Mouse (Mus musculus): ENCODE measurements around the gene Col6a6. TPM values are rescaled to one million over a fixed set of nuclear protein-coding genes. Genes with fewer than 3 reads are reported as not detected.

Col6a6 gene
- polyA plus RNA-seq, 1 experiment = 0.13 TPM

DNA sequence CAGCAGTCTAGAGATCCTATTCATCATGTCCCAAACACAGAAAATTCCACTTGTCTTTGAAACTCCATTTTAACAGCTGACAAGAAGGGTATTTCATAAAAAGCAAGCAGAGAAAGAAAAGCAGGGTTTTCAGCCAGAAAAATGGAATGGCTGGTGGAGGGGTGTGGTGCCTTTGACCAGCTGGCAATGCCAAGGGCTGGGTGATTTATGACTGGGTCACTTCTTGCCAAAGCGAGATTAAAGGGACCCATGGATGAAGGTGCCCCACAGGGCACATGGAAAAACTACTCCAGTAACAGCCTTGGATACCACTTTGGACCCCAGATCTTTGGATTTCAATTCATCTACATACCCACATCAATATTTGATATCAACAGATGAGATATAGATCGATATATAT, 93.3 kb downstream of the Col6a6 start:
- DNase-seq (ENCODE audit: low read depth in 1 of 2, low spot score in 2 of 2) = no peak
- no peaks in the 10 kb centered on the region for H3K4me1 ChIP-seq (ENCODE audit: control insufficient read depth, insufficient read depth, insufficient read length)
- no peaks in the 10 kb centered on the region for H3K36me3 ChIP-seq (ENCODE audit: control insufficient read depth, insufficient read depth, low read length)
- H3K27me3 ChIP-seq (ENCODE audit: control insufficient read depth, insufficient read depth, low read length) = no peaks in the 10 kb centered on the region
- WGBS = 79% methylated on average over 2 of the region's 2 CpGs
- TF ChIP-seq POLR2A (IDR thresholded peaks at IDR 0.05; ENCODE audit: low read depth, low read length) (no peak), CTCF (IDR thresholded peaks at IDR 0.05; ENCODE audit: extremely low read depth, insufficient read depth, insufficient read length, insufficient replicate concordance) (no peak)
- H3K4me3 ChIP-seq (ENCODE audit: extremely low read depth, insufficient read depth, insufficient read length) = no peak overlapping the region
- H3K27ac ChIP-seq (ENCODE audit: insufficient read depth, low read length) = no peak overlapping the region

DNA sequence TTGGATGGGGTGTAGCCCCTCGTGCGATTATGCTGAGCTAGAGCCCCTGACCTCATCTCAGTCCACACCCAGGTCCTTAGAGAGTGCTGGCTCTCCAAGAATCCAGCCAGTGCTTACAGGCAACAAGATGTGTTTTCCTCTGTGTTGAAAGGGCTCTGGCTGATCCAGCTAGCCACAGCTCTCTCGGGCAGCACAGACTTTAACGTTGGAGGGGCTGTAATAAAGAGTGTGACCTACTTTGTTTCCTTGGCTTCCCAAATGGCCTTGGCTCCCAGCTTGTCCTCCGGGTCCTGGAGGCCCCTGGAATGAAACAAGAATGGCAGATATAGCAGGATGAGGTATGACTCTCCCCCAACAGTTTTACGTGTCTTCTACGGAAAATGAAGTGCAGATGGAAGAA, 96.0 kb downstream of the Col6a6 start:
- Histone ChIP-seq H3K36me3 (ENCODE audit: control insufficient read depth, insufficient read depth, low read length) (no peaks in the 10 kb centered on the region), H3K27me3 (ENCODE audit: control insufficient read depth, insufficient read depth, low read length) (no peaks in the 10 kb centered on the region), H3K4me3 (ENCODE audit: extremely low read depth, insufficient read depth, insufficient read length) (no peak overlapping the region), H3K4me1 (ENCODE audit: control insufficient read depth, insufficient read depth, insufficient read length) (no peaks in the 10 kb centered on the region), H3K27ac (ENCODE audit: insufficient read depth, low read length) (no peak overlapping the region)
- no peak for TF ChIP-seq POLR2A (IDR thresholded peaks at IDR 0.05; ENCODE audit: low read depth, low read length)
- TF ChIP-seq CTCF (IDR thresholded peaks at IDR 0.05; ENCODE audit: extremely low read depth, insufficient read depth, insufficient read length, insufficient replicate concordance) = no peak
- 74% methylated on average over 7 of the region's 7 CpGs for WGBS
- DNase-seq (ENCODE audit: low read depth in 1 of 2, low spot score in 2 of 2) = no peak

DNA sequence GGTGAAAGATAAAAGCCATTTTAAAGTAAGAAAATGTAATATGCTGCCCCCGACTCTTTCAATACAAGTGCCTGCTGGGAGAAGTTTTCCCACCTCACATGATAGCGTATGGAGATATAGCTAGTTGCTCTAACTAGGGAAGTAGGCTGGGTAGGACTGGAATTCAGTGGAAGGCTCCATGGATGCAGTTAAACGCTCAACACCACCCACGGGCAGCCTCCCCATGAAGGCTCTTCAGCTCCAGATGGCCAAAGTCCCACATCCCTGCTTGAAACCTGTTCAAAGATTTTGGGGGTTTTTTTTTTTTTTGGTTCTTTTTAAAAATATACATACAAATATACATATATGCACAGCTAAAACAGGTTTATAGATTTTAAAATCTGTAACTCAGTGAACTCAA, 107.5 kb downstream of the Col6a6 start:
- Histone ChIP-seq H3K27ac (ENCODE audit: insufficient read depth, low read length) (no peak overlapping the region), H3K4me3 (ENCODE audit: extremely low read depth, insufficient read depth, insufficient read length) (no peak overlapping the region), H3K36me3 (ENCODE audit: control insufficient read depth, insufficient read depth, low read length) (no peaks in the 10 kb centered on the region), H3K27me3 (ENCODE audit: control insufficient read depth, insufficient read depth, low read length) (no peaks in the 10 kb centered on the region), H3K4me1 (ENCODE audit: control insufficient read depth, insufficient read depth, insufficient read length) (no peaks in the 10 kb centered on the region)
- 88% methylated on average over 4 of the region's 4 CpGs for WGBS
- DNase-seq (ENCODE audit: low read depth in 1 of 2, low spot score in 2 of 2) = no peak
- TF ChIP-seq CTCF (IDR thresholded peaks at IDR 0.05; ENCODE audit: extremely low read depth, insufficient read depth, insufficient read length, insufficient replicate concordance) (no peak), POLR2A (IDR thresholded peaks at IDR 0.05; ENCODE audit: low read depth, low read length) (no peak)

DNA sequence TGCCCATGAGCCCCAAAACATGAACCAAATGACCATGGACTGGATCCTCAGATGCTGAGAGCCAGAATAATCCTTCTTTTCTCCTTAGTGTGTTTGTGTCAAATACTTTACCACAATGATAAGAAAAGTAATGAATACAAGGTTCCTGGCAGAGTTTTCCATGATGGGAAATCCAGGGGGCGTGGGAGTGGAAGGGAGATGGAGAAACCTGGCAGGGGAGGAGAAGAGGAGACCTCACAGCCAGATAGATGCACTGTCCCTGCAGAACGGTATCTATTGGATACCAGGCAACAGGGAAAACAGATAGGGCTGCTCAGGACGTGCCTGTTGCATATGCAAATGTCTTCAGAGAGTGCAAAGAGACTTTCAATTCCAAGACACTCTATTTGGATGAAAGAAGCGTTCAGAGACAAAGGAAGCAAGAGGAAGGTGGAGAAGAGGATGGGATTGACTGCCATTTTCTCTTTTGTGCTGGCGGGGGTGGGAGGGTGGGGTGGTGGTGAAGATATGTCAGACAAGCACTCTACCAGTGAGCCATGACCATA, 108.0 kb downstream of the Col6a6 start:
- no peaks in the 10 kb centered on the region for H3K36me3 ChIP-seq (ENCODE audit: control insufficient read depth, insufficient read depth, low read length)
- no peak overlapping the region for H3K4me3 ChIP-seq (ENCODE audit: extremely low read depth, insufficient read depth, insufficient read length)
- WGBS = 62% methylated on average over 5 of the region's 5 CpGs

DNA sequence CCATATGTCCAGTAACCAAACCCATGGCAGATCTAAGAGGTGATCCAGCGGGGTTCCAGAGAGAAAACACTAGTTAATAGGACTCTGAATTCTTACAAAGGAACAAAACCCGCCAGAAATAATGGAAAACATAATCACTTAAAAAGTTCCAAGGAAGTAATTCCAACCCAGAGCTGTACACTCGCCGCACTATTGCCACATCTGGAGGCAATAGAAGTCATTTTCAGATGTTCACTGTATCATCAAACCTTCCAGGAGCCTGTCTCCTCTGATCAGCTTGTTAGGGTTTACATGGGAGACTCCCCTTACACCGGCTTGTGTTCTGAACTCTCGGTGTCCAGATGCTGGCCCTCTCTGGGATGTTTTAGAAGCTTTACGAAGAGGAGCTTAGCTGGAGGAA, 108.6 kb downstream of the Col6a6 start:
- Histone ChIP-seq H3K4me3 (ENCODE audit: extremely low read depth, insufficient read depth, insufficient read length) (no peak overlapping the region), H3K36me3 (ENCODE audit: control insufficient read depth, insufficient read depth, low read length) (no peaks in the 10 kb centered on the region), H3K27ac (ENCODE audit: insufficient read depth, low read length) (no peak overlapping the region), H3K4me1 (ENCODE audit: control insufficient read depth, insufficient read depth, insufficient read length) (no peaks in the 10 kb centered on the region), H3K27me3 (ENCODE audit: control insufficient read depth, insufficient read depth, low read length) (no peaks in the 10 kb centered on the region)
- 89% methylated on average over 7 of the region's 7 CpGs for WGBS
- no peak for DNase-seq (ENCODE audit: low read depth in 1 of 2, low spot score in 2 of 2)
- TF ChIP-seq POLR2A (IDR thresholded peaks at IDR 0.05; ENCODE audit: low read depth, low read length) = no peak
- no peak for TF ChIP-seq CTCF (IDR thresholded peaks at IDR 0.05; ENCODE audit: extremely low read depth, insufficient read depth, insufficient read length, insufficient replicate concordance)

More for the DNA sequence above, 108.0 kb downstream of the Col6a6 start:
- no peaks in the 10 kb centered on the region for H3K4me1 ChIP-seq (ENCODE audit: control insufficient read depth, insufficient read depth, insufficient read length)
- no peak for DNase-seq (ENCODE audit: low read depth in 1 of 2, low spot score in 2 of 2)
- no peaks in the 10 kb centered on the region for H3K27me3 ChIP-seq (ENCODE audit: control insufficient read depth, insufficient read depth, low read length)
- TF ChIP-seq CTCF (IDR thresholded peaks at IDR 0.05; ENCODE audit: extremely low read depth, insufficient read depth, insufficient read length, insufficient replicate concordance) = no peak
- TF ChIP-seq POLR2A (IDR thresholded peaks at IDR 0.05; ENCODE audit: low read depth, low read length) = no peak
- no peak overlapping the region for H3K27ac ChIP-seq (ENCODE audit: insufficient read depth, low read length)

DNA sequence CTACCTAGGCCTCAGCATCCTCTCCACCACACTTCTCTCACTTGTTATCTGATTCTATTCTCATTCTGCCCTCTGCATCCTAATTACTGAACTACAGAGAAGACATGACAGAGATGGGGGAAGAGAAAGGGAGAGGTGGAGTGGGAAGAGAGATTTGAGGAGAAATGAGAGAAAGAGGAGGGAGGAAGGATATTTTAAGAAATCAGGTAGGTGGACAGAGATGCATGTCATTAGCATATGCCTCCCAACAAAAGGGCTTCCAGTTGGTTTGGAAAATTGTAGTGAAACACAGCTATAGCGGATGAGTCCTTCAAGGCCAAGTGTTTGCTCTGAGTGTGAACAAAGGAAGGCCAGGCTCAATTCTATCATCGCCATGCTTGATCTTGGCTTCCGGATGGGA, 115.9 kb downstream of the Col6a6 start:
- Histone ChIP-seq H3K36me3 (ENCODE audit: control insufficient read depth, insufficient read depth, low read length) (no peaks in the 10 kb centered on the region), H3K4me1 (ENCODE audit: control insufficient read depth, insufficient read depth, insufficient read length) (no peaks in the 10 kb centered on the region), H3K4me3 (ENCODE audit: extremely low read depth, insufficient read depth, insufficient read length) (no peak overlapping the region), H3K27me3 (ENCODE audit: control insufficient read depth, insufficient read depth, low read length) (no peaks in the 10 kb centered on the region), H3K27ac (ENCODE audit: insufficient read depth, low read length) (no peak overlapping the region)
- TF ChIP-seq CTCF (IDR thresholded peaks at IDR 0.05; ENCODE audit: extremely low read depth, insufficient read depth, insufficient read length, insufficient replicate concordance) = no peak
- TF ChIP-seq POLR2A (IDR thresholded peaks at IDR 0.05; ENCODE audit: low read depth, low read length) = no peak
- DNase-seq (ENCODE audit: low read depth in 1 of 2, low spot score in 2 of 2) = no peak
- 97% methylated on average over 3 of the region's 3 CpGs for WGBS

DNA sequence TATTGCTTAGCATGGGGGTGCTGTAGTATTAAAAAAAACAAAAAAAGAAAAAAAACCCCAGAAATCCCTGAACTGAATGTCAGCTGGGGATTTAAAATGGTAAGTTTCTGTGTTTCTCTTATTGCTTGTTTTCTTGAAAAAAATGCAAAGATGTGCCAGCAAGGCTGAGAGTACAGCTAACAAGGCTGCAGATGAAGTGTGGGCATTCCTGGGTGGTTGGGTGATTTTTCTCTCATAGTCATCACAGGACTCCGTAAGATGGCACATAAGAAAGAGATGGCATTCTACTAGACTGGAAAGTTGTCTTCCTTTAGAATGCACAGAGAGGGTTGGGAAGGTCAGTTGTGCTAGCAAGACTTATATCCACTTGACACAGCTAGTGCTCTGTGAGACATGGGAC, 122.9 kb downstream of the Col6a6 start:
- TF ChIP-seq POLR2A (IDR thresholded peaks at IDR 0.05; ENCODE audit: low read depth, low read length) = no peak
- no peak for TF ChIP-seq CTCF (IDR thresholded peaks at IDR 0.05; ENCODE audit: extremely low read depth, insufficient read depth, insufficient read length, insufficient replicate concordance)
- no peak overlapping the region for H3K27ac ChIP-seq (ENCODE audit: insufficient read depth, low read length)
- no peak for DNase-seq (ENCODE audit: low read depth in 1 of 2, low spot score in 2 of 2)
- no peak overlapping the region for H3K4me3 ChIP-seq (ENCODE audit: extremely low read depth, insufficient read depth, insufficient read length)
- H3K4me1 ChIP-seq (ENCODE audit: control insufficient read depth, insufficient read depth, insufficient read length) = no peaks in the 10 kb centered on the region
- 93% methylated on average over 1 of the region's 1 CpGs for WGBS
- no peaks in the 10 kb centered on the region for H3K27me3 ChIP-seq (ENCODE audit: control insufficient read depth, insufficient read depth, low read length)
- H3K36me3 ChIP-seq (ENCODE audit: control insufficient read depth, insufficient read depth, low read length) = no peaks in the 10 kb centered on the region
